Mouse (Mus musculus) kidney, adult 9 months (tissue): ENCODE measurements around the gene Rac3.

Experiments
- DNase-seq: peaks from one replicate; pipeline ENCODE4 v3.0.0; 2022

Rac3 gene

GRCm38 (mm10) chr11:120707225-120707624 is 14.0 kb upstream of the Rac3 start:
- no peak for DNase-seq

- DNase-seq, result no peak
These were observed 13.3 kb upstream of the Rac3 start for GRCm38 (mm10) chr11:120707969-120708368.

- DNase-seq, result no peak
These were observed 11.7 kb upstream of the Rac3 start for GRCm38 (mm10) chr11:120709551-120709950.

GRCm38 (mm10) chr11:120710672-120711071 is 10.6 kb upstream of the Rac3 start:
- DNase-seq, result no peak

GRCm38 (mm10) chr11:120711980-120712604 is 9.2 kb upstream of the Rac3 start:
- no peak for DNase-seq

- peak; percentile 53 for DNase-seq
These were observed 8.3 kb upstream of the Rac3 start for GRCm38 (mm10) chr11:120712771-120713568.

- peak; percentile 99 for DNase-seq
These were observed 7.4 kb upstream of the Rac3 start, which contains the start of the genes Cenpx and Lrrc45 for GRCm38 (mm10) chr11:120713580-120714518. Cenpx (minus strand) TSS chr11:120713738. Lrrc45 (plus strand) TSS chr11:120713925.

GRCm38 (mm10) chr11:120714546-120714945 is 6.7 kb upstream of the Rac3 start:
- DNase-seq, result no peak

GRCm38 (mm10) chr11:120715131-120715530 is 6.1 kb upstream of the Rac3 start:
- no peak for DNase-seq

- DNase-seq, result no peak
These were observed 2.0 kb upstream of the Rac3 start for GRCm38 (mm10) chr11:120719242-120719641.

GRCm38 (mm10) chr11:120719841-120720376 is 1.4 kb upstream of the Rac3 start:
- no peak for DNase-seq

GRCm38 (mm10) chr11:120720450-120720849 is 820 bp upstream of the Rac3 start:
- DNase-seq, result peak; percentile 92

GRCm38 (mm10) chr11:120722067-120722630 is 879 bp downstream of the Rac3 start:
- DNase-seq, result no peak

- DNase-seq, result peak; percentile 76
These were observed 1.6 kb downstream of the Rac3 start for GRCm38 (mm10) chr11:120722761-120723382.

GRCm38 (mm10) chr11:120723509-120723908 is 2.2 kb downstream of the Rac3 start:
- DNase-seq, result no peak

GRCm38 (mm10) chr11:120726243-120727168 is 5.2 kb downstream of the Rac3 start:
- DNase-seq, result peak; percentile 83

- peak; percentile 99 for DNase-seq
These were observed 5.9 kb downstream of the Rac3 start, which contains the start of gene Dcxr for GRCm38 (mm10) chr11:120727169-120727527. Dcxr (minus strand) TSS chr11:120727281.

GRCm38 (mm10) chr11:120727564-120727963 is 6.3 kb downstream of the Rac3 start:
- DNase-seq, result no peak

- no peak for DNase-seq
These were observed 7.4 kb downstream of the Rac3 start for GRCm38 (mm10) chr11:120728530-120729240.

- DNase-seq, result peak; percentile 51
These were observed 8.3 kb downstream of the Rac3 start for GRCm38 (mm10) chr11:120729432-120730050.
